Mouse (Mus musculus) activated CD4-positive, CD25-positive, alpha-beta regulatory T cell, adult 4 months (primary cell): ENCODE measurements around the gene Tspan9. TPM values are rescaled to one million over a fixed set of nuclear protein-coding genes. Genes with fewer than 3 reads are reported as not detected.

Source experiments
- ATAC-seq: one replicate; pipeline ENCODE4 v1.8.0; 2017
- polyA plus RNA-seq, 2 experiments: library from polyadenylated mRNA; unstranded; fragments of 100-300 nt; shearing (Covaris generic); gene quantifications; one replicate each; pipeline ENCODE4 v1.2.1; 2017

Tspan9 gene
- polyA plus RNA-seq, 2 experiments from 2014 or later = 0.08 to 0.23 TPM

DNA sequence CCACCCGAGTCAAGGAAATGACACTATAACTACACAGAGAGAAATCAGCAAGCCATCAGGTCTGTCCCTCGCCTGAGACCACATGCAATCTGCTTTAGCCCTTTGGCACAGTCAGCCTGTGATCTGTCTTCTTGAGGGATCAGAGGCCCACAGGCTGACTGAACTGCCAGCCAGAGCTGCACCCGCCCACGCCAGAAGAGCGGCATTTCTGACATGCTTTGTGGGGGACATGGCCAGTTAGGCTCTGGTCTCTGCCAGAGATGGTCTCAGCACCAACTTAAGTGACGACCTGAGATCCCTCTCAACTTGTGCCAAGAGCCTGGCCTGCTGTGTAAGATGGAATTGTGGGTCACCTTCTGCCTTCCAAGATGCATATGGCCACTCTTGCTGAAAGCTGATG is 166.7 kb downstream of the Tspan9 start:
- ATAC-seq = no peak

DNA sequence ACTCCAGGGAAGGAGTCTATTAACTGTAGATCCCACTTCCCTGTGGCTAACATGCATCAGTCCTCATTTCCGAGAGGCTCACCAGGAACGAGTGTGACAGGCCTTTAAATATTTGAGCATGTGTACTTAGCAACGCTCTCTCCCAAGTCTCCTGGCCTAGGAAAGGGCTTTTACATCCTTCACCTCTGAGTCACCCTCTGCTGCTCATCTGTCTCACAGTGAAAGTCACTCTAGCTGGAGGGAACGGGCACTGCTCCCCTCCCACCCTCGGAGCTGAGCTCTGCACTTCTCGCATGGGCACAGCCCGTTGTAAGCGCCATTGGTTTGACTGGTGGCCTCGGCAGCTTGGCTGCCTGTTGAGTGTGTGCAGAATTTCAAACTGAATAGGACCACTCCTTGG is 169.4 kb downstream of the Tspan9 start:
- no peak for ATAC-seq

DNA sequence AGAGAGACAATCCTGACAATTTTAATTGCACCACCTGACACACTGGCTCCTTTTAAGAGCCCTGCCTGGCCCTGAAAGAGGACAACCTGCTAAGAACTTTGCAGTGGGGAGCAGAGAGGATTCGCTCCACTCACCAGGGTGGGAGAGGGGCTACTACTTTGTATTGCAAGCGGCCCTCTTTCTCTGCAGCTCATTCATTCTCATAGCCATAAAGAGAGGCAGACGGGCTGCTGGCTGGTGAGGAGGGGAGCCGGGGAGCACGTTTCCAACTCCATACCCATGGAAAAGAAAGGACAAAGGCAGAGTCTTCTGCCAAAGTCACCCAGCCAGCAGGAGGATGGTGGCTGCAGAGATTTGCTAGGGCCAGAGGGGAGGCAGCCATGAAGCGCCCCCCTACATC is 169.8 kb downstream of the Tspan9 start:
- no peak for ATAC-seq

DNA sequence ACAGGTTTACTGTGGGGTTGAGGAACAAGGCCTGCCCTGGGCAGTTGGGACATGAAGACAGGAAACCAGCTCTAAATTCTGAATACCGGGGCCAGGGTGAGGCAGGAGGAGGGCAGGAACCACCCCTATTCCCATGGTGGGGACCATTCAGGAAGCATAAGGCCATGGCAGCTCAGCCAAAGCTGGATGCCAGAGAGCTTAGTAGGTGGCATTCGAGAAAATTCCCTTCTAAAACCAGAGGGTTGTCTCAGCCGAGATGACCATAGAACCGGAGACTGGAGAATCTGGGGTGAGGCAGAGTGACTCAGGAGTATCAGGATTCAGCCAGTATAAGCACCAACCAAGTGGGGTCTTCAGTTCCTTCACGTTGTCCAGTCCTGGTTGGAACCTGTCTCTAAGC is 171.5 kb downstream of the Tspan9 start:
- no peak for ATAC-seq

DNA sequence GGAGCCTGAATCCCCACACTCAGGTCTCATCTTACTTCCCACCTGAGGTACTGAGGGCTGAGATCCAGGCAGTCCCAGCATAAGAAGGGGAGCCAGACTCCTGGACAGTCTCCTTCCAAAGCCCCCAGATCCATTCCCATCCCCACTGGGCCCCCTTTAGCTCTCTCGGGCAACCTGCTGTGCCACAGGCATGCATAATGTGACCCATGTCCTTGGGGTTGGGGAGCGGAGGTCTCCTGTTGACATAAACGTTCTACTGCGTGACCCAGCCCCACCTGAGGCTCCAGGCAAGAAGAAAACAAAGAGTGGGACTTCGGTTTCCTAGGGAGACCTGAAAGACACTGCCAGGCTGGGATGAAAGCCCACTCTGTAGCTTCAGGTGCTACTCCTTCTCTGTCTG is 172.5 kb downstream of the Tspan9 start:
- ATAC-seq = no peak

DNA sequence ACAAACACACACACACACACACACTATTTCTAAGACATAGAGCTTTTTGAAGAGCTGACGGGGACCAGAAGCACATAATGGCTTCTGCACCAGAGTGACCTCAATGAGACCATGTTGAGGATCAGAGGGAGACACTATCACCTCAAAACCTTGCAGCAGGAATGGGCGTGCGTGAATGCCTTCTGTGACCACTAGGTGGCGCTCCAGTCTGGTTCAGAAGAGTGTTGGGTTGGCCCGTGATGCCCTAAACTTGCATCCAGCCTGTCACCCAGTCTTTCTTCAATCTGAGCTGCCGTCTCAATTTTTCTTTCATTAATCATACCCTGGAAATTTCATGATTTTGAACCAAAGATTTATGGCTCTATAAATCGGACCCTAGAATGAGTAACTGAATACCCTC is 173.3 kb downstream of the Tspan9 start:
- peak; percentile 28 for ATAC-seq

DNA sequence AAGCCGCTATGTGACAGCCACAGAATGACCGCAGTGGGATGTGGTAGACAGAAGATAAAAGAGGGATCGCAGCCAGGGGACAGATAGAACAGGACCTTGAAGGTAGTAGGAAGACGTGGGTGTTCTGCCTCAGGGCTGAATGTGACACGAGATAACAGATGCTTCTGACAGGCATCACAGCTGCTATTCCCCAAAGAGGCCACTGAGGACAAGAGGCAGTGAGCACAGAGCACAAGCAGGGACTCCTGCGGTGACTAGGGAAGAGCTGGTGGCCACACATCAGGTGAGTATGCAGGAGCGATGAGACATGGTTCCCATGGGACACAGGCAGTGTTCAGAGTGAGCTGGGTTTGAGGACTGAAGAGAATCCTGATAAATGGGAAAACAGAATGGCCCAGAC is 173.7 kb downstream of the Tspan9 start:
- ATAC-seq = no peak

DNA sequence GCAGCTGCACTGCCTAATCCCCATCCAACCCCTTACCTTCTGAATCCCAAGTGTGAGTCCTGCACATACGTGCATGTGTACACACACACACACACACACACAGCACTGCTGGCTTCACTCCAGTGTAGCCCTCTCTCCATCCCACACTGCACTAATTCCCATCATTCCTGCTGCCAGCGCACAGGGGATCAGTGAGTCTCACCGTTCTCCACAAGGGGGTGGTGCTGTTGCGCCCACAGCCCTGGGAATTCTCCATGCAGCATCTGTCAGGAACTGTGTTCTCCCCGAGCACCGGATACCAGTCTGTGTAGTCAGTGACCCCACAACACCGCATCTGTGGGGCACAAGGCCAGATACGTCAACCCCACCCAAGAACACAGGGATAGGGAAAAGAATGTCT is 177.9 kb downstream of the Tspan9 start:
- no peak for ATAC-seq

DNA sequence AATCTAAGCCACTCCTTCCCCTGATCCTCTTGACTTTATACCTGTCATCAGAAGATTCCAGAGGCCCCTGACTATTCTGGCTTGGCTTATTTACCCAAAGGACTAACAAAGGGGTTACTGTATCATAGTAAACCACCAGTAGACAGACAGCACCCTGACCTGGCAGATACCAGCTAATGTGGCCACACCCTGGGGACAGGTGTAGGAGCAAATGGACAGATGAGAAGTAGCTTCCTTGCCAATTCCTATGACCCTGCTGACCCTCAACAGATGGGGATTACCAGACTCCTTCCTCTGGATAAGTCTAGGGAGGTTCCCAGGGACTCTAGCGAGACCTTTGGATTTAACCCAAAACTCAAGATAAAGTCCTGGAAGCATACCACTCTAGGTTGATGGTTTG is 183.2 kb downstream of the Tspan9 start:
- ATAC-seq = no peak

DNA sequence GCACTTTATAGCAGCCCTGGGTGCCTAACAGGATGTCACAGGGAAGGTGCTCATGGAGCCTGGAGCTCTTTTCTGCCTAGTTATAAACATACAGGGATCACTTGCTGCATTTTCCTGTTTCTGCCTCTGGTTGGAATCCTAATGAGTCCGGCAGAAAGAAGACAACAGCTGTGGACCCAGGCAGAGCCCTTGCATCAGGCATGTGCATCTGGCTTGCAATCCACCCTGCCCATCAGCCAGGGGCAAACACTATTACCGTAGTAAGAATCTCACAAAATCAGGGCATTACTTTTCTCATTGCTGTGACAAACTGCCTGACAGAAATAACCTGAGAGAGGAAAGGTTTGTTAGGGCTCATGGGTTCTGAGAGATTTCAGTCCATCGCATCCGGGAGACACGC is 187.2 kb downstream of the Tspan9 start:
- ATAC-seq = no peak

DNA sequence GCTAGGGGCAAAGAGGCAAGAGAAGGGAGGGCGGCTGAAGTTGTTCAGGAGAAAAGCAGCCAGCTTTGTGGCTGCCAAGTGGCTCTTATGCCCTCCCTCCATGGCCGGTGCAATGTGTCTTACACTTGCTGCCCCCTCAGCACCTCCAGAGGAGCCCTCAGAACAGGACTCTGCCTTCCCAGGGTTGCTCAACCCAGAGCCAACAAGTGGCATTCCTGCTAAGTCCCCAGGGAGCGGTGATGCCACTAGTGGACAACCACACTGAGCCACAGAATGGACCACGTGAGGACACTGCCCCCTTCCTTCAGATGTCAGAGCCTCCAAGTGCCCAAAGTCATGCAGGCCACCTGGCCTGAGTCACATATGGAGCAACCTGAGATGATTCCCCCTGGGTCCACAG is 190.3 kb downstream of the Tspan9 start:
- ATAC-seq = no peak

DNA sequence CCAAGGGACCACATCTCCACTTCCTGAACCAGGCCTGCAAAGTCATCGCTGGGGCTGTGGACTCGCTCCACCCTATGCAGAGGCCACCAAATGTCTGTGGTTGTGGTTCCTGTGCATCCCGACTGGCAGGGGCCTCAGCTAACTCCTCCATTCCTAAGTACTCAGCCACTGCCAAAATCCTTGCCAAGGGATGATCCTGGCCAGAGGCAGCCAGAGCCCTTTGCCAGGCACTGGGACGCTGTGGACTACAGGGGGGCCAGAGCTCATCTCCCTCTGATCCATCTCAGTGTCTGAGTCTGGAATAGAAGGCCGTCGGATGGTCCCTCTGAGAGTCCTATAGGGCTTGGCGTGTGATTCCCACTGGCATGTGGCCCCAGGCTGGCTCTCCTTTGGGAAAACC is 193.5 kb downstream of the Tspan9 start:
- ATAC-seq = no peak

DNA sequence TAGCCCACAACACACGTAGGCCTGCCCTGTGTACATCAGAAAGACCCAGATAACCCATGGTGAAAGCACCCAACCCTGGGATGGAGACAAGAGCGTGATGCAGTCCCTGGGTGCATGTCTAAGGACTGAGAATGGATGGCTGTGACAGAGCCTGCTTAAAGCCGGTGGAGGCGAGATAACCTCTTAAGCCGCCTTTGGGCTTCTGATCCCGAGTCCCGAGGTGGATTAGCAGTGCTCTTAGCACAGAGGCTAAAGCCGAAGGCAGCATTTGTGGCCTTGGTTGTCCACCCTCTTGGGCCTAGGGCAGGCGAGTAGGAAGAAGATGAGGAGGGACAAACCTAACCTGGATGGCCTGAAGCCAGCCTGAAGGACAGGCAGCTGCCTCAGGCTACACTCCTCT is 194.7 kb downstream of the Tspan9 start:
- no peak for ATAC-seq

DNA sequence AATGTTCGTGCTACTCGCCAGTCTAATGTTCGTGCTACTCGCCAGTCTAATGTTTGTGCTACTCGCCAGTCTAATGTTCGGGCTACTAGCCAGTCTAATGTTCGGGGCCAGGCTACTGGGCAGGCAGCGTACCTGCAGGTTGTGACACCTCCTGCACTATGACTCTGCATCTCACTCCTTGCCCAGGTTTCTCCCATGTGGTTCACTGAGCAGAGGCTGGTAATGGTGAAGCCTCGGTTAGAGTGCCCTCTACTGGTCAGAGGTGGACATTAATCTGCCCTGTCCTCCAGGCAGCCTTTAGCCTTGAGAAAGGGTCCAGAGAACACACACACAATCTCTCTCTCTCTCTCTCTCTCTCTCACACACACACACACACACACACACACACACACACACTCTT is 197.7 kb downstream of the Tspan9 start:
- ATAC-seq = no peak

DNA sequence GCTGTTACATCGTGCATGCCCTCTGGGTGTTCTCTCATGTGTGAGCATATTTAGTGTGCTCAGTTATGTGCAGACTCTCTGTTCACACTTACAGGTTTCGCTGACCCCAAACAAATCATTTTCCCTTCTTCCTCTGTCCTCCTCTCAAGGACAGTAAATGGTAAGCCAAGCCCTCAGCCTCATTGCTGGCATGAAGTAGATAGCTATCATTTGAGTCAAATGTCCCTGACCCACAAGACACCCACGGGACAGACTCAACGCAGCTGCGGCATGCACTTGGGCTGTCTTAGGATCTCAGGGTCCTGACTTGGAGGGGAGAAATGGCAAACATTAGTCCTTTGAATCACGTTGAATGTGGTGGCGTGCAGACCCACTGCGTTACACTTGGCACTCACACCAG is 201.0 kb downstream of the Tspan9 start:
- no peak for ATAC-seq

DNA sequence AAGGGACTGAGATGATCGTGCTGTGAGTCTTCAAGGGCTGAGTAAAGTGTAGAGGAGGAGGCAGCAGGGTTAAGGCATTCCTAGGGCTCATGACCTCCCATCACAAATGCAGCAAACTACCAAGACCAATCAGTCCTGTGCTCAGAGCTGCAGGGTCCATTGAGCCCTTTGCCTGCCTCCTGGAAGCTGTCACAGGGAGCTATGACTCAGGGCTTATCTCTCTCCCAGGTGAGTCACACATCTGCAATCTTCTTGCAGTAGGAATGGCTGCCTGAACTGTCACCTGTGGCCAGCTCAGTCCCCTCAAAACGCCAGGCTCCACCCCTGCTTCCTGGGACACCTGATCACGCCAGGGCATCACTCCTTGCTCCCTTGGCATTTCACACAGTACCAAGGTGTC is 208.3 kb downstream of the Tspan9 start:
- no peak for ATAC-seq

DNA sequence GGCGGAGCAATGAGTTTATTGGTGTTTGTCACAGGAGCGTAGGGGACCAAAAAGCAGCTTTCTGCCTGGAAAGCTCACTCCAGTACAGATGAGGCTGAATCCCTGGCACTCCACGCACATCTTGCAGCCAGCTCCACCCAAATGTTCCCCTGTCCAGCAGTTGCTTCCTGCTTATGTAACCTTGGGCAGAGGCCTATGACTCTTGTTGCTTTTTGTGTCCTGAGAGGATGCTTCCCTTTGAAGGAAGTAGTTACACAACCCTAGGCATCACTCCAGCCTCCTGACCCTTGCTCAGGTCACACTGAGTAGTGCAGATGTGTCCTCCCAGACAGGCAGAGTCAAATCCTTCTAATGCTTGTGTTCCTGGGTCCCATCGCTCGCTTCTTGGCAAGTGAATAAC is 209.6 kb downstream of the Tspan9 start:
- no peak for ATAC-seq

DNA sequence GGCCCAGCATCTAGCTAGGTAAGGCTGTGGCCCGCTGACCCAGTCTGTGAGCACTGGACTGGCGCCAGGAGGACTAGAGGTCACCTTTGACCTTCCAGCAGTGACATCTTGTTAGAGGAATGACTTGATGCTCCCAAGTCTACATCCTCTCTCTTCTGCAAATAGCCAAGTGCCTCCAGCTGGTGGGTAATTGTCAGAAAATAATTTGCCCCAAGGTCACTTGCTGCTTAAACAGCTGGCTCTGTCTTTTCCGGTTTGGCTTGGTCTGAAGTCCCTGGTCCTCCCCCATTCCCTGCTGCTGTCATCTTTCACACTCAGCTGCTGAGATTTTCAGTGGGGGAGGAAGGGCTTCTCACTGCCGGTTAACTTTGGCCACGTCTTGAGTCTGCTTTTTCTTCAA is 210.7 kb downstream of the Tspan9 start:
- ATAC-seq = no peak

DNA sequence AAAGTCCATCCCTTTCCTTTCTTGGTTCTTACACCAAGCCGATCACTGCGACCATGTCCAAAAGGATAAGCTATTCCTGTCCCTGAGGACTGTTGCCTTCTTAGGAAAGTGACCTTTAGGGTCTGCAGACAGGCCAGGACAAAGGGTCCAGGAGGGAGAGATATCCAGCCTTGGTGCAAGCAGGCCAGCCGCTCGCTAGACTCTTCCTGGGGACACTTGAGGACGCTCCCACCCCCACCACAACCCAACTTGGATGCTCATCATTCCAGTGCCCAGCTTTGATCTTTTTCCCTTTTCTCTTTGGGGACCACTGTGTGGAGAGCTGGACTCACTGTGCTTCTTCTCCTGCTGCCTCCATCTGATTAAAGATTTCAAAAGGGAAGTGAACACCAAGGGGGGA is 214.7 kb downstream of the Tspan9 start:
- no peak for ATAC-seq

DNA sequence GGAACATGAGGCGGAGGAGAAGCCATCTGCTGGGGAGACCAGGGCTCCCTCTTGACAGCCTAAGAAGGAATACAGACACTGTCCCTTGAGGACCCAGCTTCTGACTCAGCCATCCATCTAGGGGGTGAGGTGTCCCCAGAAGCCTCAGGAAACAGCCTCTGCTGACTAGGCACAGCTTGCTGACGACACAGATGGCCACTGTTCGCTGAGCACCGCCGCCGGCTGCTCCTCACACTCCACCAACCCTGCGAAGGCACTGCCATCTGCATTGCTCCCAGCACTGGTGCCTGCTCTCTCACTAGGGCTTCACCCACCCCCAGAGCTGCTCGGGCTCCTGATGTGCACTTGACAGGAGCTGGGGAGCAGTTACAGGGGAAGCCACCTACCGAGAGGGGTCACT is 217.5 kb downstream of the Tspan9 start:
- ATAC-seq = no peak

DNA sequence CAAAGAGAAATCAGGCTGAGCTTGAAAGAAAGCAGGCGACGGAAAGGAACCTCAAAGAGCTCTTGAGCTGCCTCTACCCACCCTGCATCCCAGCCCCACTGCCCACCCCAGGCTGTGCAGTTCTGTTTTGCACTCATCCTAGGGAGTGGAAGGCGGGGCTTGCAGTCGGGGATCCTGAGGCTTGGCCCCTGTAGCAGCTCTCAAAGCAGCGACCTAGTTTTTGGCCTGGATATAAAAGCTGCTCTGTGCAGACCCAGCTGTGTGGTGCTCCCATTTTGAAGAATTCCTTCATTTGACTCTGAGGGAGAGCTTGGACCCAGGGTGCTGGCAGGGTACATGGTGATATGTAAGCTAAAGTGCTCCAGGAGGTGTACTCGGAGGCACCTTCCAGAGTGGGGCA is 218.6 kb downstream of the Tspan9 start:
- ATAC-seq = no peak

DNA sequence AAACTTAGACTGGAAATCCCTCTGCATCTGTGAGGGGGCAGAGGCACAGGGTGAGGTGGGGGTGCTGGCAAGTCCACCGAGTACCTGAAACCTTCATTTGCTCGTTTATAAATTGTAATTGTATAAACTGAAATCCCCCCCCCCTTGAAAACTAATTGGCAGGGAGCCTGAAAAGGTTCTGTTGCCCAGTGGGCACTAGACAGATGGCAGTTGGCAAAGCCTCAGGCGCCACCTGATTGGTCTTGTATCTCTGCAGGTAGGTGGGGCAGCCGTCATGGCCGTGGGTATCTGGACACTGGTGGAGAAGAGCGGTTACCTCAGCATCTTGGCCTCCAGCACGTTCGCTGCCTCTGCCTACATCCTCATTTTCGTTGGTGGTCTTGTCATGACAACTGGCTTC is 220.1 kb downstream of the Tspan9 start:
- no peak for ATAC-seq

DNA sequence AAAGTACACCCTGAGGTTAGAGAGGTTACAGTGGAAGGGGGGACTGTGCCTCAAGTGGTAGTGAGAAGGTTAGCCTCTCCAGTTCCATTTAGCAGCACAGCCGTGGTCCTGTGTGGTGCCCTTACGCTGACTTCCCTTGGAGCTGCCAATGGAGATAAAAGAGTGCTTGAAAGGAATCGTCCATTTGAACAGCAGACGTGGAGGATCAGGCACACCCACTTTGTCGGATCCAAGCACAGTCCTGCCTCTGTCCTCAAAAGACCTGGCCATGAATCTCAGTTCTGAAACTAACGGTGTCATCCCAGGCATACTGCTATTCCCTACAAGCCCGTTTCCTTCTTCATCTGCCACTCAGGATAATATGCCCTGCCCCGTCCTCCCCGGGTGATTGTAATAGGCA is 221.4 kb downstream of the Tspan9 start:
- no peak for ATAC-seq

DNA sequence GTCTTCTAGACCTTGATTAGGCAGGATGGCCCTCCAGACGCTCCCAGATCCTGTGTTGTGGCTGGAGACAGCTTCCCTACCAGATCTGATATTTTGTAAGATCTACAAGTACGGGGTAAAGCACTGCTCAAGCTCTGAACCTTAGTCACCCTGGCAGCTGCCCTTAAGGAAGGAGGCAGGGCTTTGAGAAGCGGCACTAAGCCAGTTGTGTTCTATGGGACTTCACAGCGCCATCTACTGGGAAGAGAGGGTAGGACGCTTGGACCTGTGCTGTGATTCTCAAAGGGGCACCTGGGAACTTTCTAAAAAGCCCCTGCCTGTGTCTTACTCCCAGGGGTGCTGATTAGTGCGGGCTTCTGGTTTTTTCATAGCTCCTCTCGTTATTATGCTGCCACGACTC is 222.7 kb downstream of the Tspan9 start:
- ATAC-seq = no peak

DNA sequence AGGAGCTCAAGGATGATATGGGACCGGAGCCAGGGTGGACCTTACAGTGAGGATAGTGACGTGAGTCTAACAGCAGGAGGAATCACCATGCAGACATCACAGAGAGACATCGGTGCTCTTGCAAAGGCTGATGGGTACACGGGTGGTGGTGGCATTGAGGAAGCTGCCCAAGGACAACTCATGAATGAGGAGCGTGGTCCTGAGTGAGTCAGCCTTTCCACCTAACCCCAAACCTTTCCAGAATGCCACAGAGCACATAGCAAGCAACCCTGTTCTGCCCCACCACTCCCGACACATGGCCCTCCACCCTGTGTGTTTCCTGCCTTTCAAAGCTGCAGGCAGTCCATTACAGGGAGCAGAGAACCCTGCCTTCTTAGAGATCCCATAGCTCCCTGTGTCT is 223.9 kb downstream of the Tspan9 start:
- no peak for ATAC-seq

DNA sequence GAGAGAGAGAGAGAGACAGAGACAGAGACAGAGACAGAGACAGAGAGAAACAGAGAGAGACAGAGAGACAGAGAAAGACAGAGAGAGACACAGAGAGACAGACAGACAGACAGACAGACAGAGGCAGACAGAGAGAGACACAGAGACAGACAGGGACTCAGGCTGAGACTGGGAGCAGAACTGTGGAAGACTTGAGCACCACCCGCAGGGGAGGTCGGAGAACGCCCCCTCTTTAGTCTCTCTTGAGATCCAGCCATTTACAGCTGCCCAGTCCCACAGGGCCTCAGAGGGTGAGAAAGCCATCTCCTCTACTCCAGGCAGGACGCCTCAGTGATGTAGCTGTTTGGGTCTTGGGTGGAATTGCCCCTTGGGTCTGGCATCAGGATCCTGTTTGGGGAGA is 225.7 kb downstream of the Tspan9 start:
- ATAC-seq = no peak
